Comparison of ENCODE assay signal across 8 mouse cellular contexts in genomic region chr5:114571451-114572030, GRCm38 (mm10). TPM values are rescaled to one million over a fixed set of nuclear protein-coding genes. Genes with fewer than 3 reads are reported as not detected.
DNase-seq lines count a peak whose midpoint lies in the region; ATAC-seq and TF ChIP-seq lines count a peak whose summit lies in the region.

No protein-coding gene starts in this region.

- TF ChIP-seq EP300 in lung, postnatal 0 days (IDR thresholded peaks at IDR 0.05): no peak

- peak overlapping the region; percentile 28 for H3K4me3 ChIP-seq in lung, postnatal 0 days (ENCODE audit: low read depth, low read length)
- H3K4me3 ChIP-seq in limb, embryonic 12.5 days (replicated peaks): peak overlapping the region; percentile 43

- no peaks in the 10 kb centered on the region for H3K9me3 ChIP-seq in lung, postnatal 0 days (ENCODE audit: low read length)
- no peaks in the 10 kb centered on the region for H3K9me3 ChIP-seq in limb, embryonic 12.5 days

- DNase-seq in adrenal gland, adult (ENCODE audit: inconsistent age in 2 of 2, low spot score in 1 of 2): peak; percentile 61 to 80
- DNase-seq in adrenal gland, postnatal 4 days (ENCODE audit: low spot score in 2 of 2): no peak
- no peak for DNase-seq in lung, postnatal 0 days (ENCODE audit: low spot score)
- DNase-seq in lung, postnatal 14 days: no peak
- DNase-seq in retina, postnatal 1 day: peak; percentile 91
- no peak for DNase-seq in frontal cortex, postnatal 10 days (ENCODE audit: low spot score in 2 of 2)
- DNase-seq in heart, adult 18-20 months: no peak

- no peak for TF ChIP-seq CTCF in lung, postnatal 0 days (IDR thresholded peaks at IDR 0.05)

- H3K36me3 ChIP-seq in lung, postnatal 0 days (ENCODE audit: insufficient read depth, low read length): no peaks in the 10 kb centered on the region
- no peaks in the 10 kb centered on the region for H3K36me3 ChIP-seq in limb, embryonic 12.5 days

- 4% methylated on average over 39 of the region's 39 CpGs for WGBS in lung, postnatal 0 days
- under 1% methylated on average over 39 of the region's 39 CpGs for WGBS in limb, embryonic 12.5 days

- peak overlapping the region; percentile 52 for H3K4me2 ChIP-seq in lung, postnatal 0 days (replicated peaks; ENCODE audit: low read depth, low read length)
- peak overlapping the region; percentile 74 for H3K4me2 ChIP-seq in limb, embryonic 12.5 days

- H3K27ac ChIP-seq in lung, postnatal 0 days (ENCODE audit: low read length): no peak overlapping the region
- H3K27ac ChIP-seq in limb, embryonic 12.5 days: no peak overlapping the region

- peaks cover 27% of the 10 kb centered on the region; the same call in 1 of the 2 replicates for H3K4me1 ChIP-seq in lung, postnatal 0 days (ENCODE audit: insufficient read depth, low read depth, low read length)
- peaks cover 75% of the 10 kb centered on the region for H3K4me1 ChIP-seq in limb, embryonic 12.5 days (replicated peaks)

- peaks cover 5% of the 10 kb centered on the region for H3K27me3 ChIP-seq in lung, postnatal 0 days (replicated peaks; ENCODE audit: insufficient read depth, low read length)
- H3K27me3 ChIP-seq in limb, embryonic 12.5 days: peaks cover 78% of the 10 kb centered on the region

- ATAC-seq in lung, postnatal 0 days: no peak
- ATAC-seq in limb, embryonic 12.5 days (ENCODE audit: insufficient number of reproducible peaks, insufficient read depth, low FRiP score, low TSS enrichment, low read depth): no peak

- H3K9ac ChIP-seq in lung, postnatal 0 days (replicated peaks; ENCODE audit: low read depth): no peak overlapping the region
- H3K9ac ChIP-seq in limb, embryonic 12.5 days (replicated peaks): 0 out of 2 replicates have a peak overlapping the region, but pooled peaks have one; percentile 40

RNA-seq across cellular contexts. Expression of gene Fam222a, which starts 3.7 kb away (rescaled TPM):
- 10 to 100 TPM; 33.7 to 33.9 TPM for total RNA-seq in adrenal gland, postnatal 4 days (2021)
- polyA plus RNA-seq in lung, postnatal 0 days (2015; fragmentation: Nextera tagmentation; extraction: Ambion mirVana): 1.9 and 2.3 TPM in 2 replicates
- polyA plus RNA-seq in limb, embryonic 12.5 days (2016; fragmentation: Nextera tagmentation; extraction: Ambion mirVana): 1.7 and 2.1 TPM in 2 replicates
- total RNA-seq in heart, adult 18-20 months (2021): 1 to 10 TPM; 2.6 to 3.3 TPM

Comparison
In these comparisons a context has a peak if more than half of its experiments do, and no peak if none do; other contexts are left out.
1. DNase-seq: peak in adrenal gland, adult (2 of 2) and retina, postnatal 1 day (single experiment); none in adrenal gland, postnatal 4 days (0 of 2), lung, postnatal 0 days (single experiment), lung, postnatal 14 days (single experiment), frontal cortex, postnatal 10 days (0 of 2) and heart, adult 18-20 months (0 of 2).
2. RNA of gene Fam222a, which starts 3.7 kb away (total RNA-seq): 33.7 to 33.9 TPM in adrenal gland, postnatal 4 days; 2.6 to 3.3 TPM in heart, adult 18-20 months; every median in the first group is over 4 times any median in the second.